Mouse (Mus musculus): ENCODE results near the gene Sbk3.
A peak's percentile ranks its signal among the peaks of the same experiment; 100 is the strongest.

The Sbk3 gene

DNA sequence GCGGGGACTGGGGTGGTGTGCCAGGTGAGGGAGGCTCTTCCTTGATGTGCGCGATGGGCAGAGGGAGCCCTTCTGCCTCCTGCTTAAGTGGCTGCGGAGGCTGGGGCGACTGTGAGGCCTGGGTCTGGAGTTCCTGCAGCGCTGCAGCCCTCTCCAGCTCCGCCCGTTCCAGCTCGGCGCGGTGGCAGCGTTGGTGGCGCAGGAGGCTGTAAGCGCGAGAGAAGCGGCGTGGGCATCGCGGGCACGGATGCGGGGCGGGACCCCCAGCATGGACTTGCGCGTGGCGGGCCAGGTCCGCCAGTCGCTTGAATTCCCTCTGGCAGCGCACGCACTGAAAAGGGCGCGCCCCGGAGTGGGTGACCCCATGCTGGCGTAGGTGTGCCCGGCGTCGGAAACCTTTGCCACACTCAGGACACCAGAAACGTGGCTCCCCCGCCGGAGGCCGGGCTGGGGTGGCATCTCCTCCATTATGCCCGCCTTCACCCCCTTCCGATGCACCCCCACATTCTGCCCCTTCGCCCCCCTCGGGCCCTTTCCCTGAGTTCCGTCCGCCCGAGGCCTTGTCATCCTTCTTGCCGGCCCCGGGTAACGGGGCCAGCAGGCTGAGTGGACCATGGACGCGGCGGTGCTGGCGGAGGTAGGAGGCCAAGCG is 22.5 kb upstream of the Sbk3 start:
- no peak for DNase-seq (ENCODE audit: low read depth)

DNA sequence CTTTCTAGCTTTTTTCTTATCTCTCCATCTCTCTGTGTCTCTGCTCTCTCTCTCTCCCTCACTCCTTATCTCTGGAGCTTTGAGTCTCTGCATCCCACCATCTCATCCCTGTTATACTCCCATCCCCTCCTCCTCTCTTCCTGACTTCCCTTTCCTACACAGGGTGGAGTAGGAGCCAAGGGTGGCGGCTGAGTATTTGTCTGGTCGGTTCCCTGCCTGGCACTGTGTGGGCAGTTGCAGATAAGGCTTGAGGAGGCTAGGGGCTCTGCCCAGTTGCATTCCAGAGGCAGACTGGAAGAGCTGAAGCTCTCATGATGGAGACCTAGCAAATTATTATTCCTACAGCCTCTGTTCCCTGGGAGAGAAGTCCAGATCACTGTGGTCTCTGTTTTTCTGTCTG is 17.3 kb upstream of the Sbk3 start:
- no peak for DNase-seq (ENCODE audit: low read depth)

- DNase-seq (ENCODE audit: low read depth), result no peak
Observed at GRCm38 (mm10) chr7:4976832-4977231, 5.9 kb upstream of the Sbk3 start.

DNA sequence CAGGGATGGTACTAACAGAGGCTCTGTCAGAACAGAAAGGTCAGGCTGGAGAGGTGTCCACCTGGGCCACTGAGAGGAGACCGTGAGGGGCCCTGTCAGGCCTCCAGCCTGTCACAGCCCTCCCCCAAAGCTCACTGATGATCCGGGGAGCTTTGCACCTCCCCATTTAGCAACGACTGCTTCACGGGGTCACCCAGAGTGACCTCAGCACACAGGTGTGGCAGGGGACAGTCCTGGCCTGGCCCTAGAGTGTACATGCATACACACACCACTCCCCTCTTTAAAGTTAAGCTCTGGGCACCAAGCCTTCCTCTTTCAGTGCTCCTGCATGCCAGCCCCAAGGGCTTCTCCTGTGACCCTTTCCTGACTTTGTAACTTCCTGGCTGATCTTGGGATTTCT is 4.5 kb upstream of the Sbk3 start:
- no peak for DNase-seq (ENCODE audit: low read depth)

- DNase-seq (ENCODE audit: low read depth), result no peak
Observed at GRCm38 (mm10) chr7:4972321-4973047, 1.5 kb upstream of the Sbk3 start.

DNA sequence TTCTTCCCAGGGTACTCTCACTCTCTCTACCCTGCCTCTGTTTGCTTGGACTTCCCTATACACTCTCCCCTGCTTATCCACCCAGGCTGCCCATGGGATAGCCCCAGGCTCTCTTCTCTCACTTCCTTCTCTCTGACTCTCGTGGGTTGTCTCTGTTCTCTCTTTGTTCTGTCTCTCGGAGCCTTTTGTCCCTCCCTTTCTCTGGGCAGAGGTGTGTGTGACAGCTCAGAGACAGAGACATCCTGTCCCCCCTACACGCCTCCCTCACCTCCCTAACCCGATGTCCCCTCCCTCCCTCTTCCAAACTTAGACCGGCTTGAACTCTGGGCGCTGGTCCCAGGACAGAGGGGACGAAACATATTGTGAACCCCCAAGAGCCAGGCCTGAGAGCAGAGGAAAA is 742 bp upstream of the Sbk3 start:
- DNase-seq (ENCODE audit: low read depth), result no peak

- no peak for DNase-seq (ENCODE audit: low read depth)
Observed at GRCm38 (mm10) chr7:4964988-4965387, 6.0 kb downstream of the Sbk3 start.

- peak; percentile 91 for DNase-seq (ENCODE audit: low read depth)
Observed at GRCm38 (mm10) chr7:4964272-4964671, 6.7 kb downstream of the Sbk3 start, which contains the start of gene Sbk2. Sbk2 (minus strand) TSS chr7:4964406.

GRCm38 (mm10) chr7:4963527-4963926 is 7.4 kb downstream of the Sbk3 start:
- no peak for DNase-seq (ENCODE audit: low read depth)

DNA sequence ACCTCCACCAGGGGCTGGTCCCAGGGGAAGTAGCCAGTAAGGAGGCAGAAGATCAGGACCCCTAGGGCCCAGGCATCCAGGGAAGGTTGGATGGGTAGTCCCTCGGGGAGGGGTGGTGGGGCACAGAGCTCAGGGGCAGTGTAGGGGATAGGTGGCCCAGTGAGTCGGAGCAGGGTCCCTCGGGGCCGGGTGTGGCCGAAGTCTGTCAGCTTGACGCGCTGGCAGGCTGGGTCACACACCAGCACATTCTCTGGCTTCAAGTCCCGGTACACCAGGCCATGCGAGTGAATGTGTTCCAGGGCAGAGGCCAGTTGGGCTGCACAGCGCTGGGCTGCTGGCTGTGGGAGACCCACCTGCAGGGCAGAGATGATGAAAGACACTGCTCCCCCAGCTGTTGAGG is 13.6 kb downstream of the Sbk3 start:
- no peak for DNase-seq (ENCODE audit: low read depth)

DNA sequence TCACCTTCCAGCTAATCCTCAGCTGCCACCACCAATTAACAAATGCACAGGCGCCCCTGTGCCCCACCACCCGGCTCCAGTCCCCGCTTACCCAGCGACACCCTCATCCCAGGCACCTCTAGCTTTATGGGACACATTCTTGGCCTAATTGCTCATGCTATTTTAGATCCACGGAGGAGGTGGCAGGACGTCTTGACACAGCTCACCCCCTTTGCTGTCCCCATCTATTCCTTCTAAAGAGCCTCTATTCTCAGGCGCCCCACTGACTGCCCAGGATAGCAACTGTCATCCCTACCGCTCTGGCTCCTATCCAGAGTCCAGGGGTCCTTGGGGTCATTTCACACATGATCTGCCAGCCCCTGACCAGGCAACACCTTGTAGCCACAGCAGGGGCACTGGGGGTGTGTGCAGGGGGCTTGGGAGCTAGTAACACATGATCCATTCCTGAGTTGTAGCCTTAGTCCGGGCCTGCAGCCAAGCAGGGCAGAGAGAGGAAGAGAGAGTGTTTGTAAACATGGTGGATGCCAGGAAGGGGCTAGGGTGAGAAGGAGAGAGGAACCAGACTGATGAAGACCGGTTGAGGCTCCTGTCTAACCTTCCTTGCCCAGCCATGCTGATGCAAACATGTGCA is 17.0 kb downstream of the Sbk3 start:
- DNase-seq (ENCODE audit: low read depth), result no peak

- no peak for DNase-seq (ENCODE audit: low read depth)
Observed at GRCm38 (mm10) chr7:4950561-4951342, 20.2 kb downstream of the Sbk3 start.

DNA sequence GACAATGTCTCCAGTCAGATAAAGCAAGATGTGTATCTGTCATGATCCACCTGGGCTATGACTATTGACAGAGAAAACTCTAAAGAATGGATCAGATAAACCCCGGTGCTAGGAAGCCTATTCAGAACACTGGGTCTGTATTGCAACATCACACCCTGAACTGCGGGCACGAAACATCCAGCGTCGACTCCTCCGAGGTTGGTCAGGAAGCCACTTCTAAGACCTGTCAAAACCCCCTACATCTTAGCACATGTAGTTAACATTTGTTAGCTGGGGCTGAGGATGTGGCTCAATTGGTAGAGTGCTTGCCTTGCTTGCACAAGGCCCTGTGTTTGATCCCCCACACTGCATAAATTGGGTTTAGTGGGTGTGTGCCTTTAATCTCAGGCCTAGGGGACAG is 22.6 kb downstream of the Sbk3 start:
- peak; percentile 85 for DNase-seq (ENCODE audit: low read depth)

DNA sequence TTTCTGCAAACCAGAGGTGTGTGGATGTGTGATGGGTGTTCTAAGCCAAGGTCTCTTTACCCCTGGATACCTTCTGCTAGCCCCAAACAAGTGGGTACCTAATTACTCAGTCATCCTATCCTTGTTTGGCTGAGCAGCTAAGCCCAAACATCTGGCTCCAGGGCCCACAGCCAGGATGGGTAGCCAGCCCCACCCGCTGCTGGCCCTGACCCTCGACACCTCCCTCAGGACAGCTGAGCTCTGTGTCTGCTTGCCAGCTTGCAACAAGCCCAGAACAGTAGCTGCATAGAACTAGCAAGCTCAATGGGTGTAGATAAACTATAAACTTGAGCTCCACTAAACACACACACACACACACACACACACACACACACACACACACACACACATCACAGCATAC is 23.1 kb downstream of the Sbk3 start:
- no peak for DNase-seq (ENCODE audit: low read depth)

- peak; percentile 97 for DNase-seq (ENCODE audit: low read depth)
Observed at GRCm38 (mm10) chr7:4943223-4943815, 27.6 kb downstream of the Sbk3 start.

GRCm38 (mm10) chr7:4942673-4943072 is 28.3 kb downstream of the Sbk3 start:
- DNase-seq (ENCODE audit: low read depth), result no peak

DNA sequence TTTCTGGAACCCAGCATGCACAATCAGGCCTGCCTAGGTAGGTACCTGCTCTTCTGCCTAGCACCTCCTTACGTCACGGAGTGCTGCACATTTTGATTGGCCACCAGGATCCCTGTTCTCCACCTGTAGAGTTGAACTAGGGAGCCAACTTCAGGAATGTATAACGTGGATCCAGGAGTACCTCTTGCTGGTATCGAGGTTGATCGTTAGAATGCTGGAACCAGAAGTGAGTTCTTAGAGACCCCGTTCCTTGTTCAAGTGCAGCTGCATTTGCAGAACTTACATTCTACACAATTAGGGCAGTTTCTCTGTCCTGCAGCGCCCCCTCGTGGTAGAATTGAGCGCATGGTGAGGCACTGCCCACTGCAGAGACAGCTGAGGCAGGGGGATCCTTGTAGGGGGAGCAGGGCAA is 30.9 kb downstream of the Sbk3 start:
- DNase-seq (ENCODE audit: low read depth), result peak; percentile 93

DNA sequence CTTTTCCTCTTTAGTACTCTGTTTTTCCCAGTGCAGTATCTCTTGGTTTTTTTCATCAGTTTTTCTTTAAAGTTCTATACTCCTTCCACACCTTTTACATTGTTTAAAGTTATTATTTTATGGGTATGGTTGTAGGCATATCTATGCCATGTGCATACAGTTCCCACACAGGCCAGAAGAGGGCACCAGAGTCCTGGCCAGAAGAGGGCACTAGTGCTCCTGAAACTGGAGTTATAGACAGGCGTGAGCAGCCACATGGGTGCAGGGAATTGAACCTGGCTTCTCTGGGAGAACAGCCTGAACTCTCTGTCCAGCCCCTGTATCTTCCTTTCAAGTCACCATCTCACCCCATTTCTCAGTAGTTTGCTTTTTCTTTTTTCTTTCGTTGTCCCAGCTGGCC is 32.5 kb downstream of the Sbk3 start:
- peak; percentile 85 for DNase-seq (ENCODE audit: low read depth)

- DNase-seq (ENCODE audit: low read depth), result no peak
Observed at GRCm38 (mm10) chr7:4937392-4937791, 33.6 kb downstream of the Sbk3 start.

DNA sequence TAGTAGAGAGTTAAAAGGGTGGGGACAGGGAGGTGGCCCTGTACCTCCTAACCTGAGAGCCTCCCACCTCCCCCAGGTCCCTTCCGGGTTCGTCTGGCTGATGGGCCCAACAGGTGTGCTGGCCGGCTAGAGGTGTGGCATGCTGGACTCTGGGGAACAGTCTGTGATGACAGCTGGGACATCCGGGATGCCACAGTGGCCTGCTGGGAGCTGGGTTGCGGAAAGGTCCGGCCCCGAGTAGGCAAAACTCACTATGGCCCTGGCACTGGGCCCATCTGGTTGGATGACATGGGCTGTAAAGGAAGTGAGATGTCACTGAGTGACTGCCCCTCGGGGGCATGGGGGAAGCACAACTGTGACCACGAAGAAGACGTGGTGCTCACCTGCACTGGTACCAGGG is 34.1 kb downstream of the Sbk3 start:
- DNase-seq (ENCODE audit: low read depth), result no peak

DNA sequence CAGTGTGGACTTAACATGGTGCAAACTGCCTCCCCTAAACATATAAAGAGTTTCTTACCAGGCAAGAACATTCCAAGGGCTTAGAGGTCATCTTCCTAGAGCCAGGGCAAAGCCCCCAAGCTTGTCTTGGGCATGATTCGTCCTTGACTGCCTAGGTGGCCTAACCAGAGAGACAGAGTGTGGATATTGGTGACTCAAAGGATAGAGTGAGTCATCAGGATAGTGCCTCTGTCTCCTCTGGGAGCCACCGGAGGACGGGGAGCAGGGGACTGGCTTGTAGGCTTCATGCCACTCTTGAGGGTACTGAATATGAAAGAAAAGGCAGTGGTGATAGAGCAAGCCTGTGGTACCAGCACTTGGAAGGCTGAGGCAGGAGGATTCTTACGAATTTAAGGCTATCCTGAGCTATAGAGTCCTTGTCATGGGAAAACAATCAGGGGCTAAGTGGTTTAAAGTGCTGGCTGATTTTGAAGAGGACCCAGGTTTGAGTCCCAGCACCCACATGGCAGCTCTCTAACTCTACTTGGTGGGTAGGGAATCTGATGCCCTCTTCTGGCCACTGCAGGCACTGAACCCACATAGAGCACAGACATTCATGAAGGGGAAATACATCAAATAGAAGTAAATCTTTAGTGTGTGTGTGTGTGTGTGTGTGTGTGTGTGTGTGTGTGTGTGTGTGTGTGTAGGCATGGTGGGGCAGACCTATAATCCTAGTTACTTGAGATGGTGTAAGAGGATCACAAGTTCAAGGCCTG is 36.6 kb downstream of the Sbk3 start:
- DNase-seq (ENCODE audit: low read depth), result no peak

Measured in naive thymus-derived CD4-positive, alpha-beta T cell, adult 2 months (primary cell).